Mouse (Mus musculus) cerebellum, adult 9-10 months (tissue): ENCODE data around the gene Ubxn7.

ENCODE experiments used
- DNase-seq: peaks from one replicate; pipeline ENCODE4 v3.0.0; 2022

Ubxn7 gene

GRCm38 (mm10) chr16:32436657-32437056 lies 104.6 kb downstream of the Ubxn7 start:
- no peak for DNase-seq

GRCm38 (mm10) chr16:32437266-32437665 lies 105.2 kb downstream of the Ubxn7 start:
- no peak for DNase-seq

- DNase-seq, result no peak
These were observed 109.4 kb downstream of the Ubxn7 start for GRCm38 (mm10) chr16:32441432-32441831.
